Mouse (Mus musculus): Measurements from ENCODE around the gene Nob1.

The Nob1 gene

DNA sequence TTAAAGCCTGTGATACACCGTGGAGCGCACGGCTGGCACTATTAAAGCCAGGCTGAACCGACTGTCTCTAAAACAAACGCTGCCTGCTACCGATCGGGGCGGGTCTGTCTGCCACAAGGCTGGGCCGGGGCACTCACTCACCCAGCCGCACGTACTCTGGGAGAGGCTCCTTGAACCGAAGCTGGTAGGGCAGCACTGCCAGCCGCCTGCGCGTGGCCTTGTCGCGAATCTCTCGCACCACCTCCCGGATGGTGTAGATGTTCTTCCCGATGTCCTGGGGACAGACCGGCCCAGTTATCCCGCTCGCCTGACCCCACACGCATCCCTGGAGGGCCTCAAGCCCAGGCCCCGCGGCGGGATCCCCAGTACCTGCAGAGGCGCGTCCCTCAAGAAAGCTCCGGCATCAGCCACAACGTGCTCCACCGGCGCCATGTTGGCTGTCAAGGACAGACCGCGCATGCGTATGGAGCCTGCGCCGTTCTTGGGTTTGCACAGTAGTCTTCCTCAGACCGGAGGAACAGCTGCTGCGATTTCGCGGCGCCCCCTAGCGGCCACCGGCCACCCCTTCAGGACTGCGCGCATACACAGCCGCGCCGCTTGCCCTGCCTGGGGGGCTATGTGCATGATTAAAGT lies at the start of gene Nob1:
Gene Nob1 (minus strand): TSS at position 455 of the 633 bp plus-strand sequence.
- peak; percentile 97 to 98 for DNase-seq (ENCODE audit: low spot score in 2 of 2)

DNA sequence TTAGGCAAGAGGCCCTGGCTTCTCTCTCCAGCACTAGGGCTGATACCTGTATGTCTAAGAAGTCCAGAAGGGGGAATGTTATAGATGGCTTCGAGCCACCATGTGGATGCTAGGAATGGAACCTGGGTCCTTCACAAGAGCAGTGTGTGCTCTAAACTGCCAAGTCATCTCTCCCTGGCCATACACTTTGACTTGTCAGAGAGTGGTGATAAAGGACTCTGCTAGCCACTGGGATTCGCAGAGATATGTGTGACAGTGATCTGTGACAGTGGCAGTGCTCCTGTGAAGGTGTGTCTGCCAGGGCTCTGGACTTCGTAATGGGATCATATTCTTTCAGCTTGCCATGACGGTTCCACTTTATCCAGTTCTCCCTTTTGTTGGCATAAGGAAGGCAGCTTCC lies 48.5 kb upstream of the Nob1 start:
- no peak for DNase-seq (ENCODE audit: low spot score in 2 of 2)

DNA sequence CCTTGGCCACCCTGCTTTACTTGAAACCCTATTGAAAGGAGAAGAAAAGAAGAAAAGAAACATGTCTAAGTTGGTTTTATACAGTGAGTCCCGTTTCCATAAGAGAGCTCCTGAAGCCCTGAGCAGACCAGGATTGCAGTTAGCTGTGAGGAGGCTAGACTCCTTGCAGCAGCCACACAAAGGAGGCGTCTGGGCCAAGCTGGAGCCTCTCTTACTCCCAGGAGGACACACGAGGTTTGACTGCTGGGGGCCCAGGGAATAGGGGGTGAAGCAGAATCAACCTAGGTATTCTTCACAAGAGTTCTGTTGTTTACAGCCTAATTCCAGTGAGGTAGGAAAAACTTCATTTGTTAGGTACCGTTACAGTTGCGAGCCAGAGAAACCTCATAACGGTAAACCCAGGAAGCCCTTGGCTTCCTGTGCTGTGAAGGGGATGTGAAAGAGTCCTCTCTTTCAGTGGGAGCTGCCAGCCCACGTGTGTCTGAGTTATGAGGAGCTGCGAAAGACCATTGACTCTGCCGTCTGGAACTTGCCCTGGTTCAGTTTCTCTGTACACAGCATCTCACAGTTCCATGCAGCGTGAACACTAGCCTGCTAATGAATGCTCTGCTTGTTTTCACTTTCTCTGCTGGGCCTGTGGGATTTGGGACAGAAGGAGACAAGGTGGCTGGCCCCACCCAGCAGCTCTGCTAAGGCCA lies 47.7 kb upstream of the Nob1 start:
- DNase-seq (ENCODE audit: low spot score in 2 of 2) = no peak

DNA sequence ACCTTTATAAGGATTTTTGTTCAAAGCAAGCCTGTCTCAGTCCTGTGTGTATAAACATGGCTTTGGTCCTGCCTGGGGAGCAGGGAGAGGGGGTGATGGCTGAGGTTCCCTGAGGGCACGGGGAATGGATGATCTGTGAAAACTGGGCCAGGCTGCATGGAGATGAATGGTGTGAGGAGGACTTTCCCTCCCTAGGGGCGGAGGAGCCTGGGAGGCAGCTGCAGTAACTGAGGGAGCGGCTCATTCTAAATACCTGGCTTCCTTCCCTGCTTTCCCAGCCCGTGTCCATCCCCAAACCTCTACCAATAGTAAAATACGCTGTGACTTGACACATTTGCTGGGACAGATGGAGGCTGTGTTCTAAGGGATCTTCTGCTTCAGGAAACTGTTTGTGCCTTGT lies 45.5 kb upstream of the Nob1 start:
- DNase-seq (ENCODE audit: low spot score in 2 of 2) = no peak

DNA sequence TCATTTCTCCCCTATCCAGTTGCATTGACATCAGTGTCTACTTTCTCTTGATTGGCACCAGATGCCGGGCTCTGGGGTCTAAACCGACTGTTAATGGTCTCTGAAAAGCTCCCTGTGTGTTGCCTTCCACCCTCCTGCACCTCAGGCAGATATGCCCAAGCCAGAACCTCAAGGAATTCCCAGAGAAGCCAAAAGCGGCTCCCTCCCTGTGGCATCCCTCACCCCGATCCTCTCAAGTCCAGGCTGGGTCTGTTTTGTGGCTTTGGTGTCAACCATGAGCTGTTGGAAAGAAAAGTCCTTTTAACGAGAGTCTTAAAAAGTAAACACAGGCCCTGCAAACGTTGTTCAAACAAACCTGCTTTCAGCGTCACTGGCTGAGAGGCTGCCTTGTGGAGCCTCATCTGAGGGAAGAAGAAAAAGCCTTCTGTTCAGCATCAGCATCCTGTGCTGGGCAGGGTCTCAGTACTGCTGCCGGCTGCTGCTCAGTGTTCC lies 44.0 kb upstream of the Nob1 start:
- DNase-seq (ENCODE audit: low spot score in 2 of 2) = no peak

DNA sequence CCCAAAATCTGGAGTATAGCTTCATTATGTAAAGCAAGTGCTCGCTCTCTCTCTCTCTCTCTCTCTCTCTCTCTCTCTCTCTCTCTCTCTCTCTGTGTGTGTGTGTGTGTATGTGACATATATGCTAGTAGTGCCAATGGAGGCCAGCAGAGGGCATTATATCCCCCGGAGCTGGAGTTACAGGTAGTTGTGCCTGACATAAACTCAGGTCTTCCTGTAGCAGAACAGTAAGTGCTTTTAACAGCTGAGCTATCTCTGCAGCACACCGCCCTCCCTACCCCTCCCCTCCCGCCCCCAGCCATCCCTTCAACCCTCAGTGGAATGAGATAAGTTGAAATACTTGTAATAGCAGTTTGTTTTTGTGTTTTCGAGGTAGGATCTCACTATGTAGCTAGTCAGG lies 41.8 kb upstream of the Nob1 start:
- no peak for DNase-seq (ENCODE audit: low spot score in 2 of 2)

DNA sequence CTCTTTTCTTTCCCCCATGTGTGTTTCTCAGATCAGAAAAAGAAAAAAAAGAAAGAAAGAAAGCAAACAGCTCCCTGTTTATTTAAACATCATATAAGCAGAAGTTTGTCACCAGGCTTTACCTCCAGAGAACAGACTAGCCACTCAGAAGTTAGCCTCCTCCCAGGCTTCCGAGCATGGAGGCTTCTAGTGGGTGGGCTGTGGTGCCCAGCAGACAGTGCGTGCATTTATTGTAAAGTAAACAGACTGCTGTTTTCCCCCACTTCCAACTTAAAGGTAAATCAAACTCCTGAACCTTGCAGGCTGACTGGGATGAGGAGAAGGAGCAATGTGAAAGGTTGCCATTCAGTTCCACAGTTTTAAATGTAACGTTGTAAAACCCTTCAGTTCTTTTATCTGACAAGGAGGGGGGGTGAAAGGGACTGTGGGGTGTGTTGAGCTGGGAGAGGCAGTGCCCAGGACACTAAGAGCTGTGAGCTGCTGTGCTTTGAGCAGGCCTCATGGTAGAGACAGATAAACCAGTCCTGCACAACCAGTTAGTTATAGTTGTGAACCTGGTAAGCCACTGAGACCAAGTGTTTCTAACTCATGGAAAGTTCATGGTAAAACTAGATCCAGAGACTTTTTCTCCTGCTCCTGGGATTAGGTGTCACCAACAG lies 40.6 kb upstream of the Nob1 start:
- DNase-seq (ENCODE audit: low spot score in 2 of 2) = no peak

DNA sequence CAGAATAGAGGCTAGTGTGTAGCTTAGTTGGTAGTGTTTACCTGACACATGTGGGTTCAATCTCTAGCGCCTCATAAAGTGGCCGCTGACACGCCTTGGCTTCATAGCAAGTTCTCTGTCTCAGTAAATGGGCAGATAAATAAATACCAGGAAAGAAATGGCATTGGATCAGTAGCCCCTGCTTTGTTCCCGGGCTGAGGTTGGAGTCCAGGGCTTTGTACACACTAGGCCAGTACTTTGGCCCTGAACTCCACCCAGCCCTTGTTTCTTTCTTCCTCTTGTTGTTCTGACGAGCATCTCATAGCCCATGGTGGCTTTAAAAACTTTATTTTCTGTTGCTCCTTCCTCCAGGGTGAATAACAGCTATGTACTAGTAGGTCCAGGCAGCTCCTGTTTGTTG lies 37.6 kb upstream of the Nob1 start:
- DNase-seq (ENCODE audit: low spot score in 2 of 2) = no peak

DNA sequence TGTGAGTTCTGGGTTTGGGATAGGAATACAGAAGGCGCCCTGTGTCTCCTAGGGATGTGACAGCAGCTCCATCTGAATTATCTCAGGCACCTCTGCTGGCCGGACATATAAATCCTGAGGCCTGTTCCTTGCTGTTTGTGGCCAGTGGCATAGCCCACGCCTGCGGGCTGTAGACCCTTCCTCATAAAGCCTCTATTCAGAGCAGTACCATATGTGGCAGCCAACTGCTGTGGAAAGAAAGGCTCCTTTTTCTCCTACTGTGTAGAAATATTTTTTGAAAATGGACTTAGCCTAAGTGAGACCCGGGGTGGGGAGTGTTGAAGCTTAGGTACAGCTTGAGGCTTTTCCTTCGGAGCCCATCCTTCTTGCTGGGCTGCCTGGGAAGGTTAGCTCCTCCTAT lies 33.4 kb upstream of the Nob1 start:
- DNase-seq (ENCODE audit: low spot score in 2 of 2) = no peak

DNA sequence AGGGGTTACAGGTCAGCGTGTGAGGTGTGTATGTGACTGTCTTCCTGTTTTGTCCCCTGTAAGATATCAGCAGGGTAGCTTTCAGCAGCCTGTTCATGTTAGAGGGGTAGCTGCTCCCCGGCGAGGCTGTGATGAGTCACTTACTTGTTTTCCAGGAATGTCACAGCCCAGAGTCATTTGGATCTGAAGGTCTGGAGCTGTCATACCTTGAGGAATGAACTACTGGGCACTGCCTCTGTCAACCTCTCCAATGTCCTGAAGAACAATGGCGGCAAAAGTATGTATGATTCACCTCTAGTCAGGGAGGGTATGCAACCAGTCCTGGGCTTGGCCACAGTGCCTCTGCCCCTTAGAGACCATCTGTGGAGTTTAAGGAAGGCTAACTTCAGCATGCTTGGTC lies 32.9 kb upstream of the Nob1 start:
- no peak for DNase-seq (ENCODE audit: low spot score in 2 of 2)

DNA sequence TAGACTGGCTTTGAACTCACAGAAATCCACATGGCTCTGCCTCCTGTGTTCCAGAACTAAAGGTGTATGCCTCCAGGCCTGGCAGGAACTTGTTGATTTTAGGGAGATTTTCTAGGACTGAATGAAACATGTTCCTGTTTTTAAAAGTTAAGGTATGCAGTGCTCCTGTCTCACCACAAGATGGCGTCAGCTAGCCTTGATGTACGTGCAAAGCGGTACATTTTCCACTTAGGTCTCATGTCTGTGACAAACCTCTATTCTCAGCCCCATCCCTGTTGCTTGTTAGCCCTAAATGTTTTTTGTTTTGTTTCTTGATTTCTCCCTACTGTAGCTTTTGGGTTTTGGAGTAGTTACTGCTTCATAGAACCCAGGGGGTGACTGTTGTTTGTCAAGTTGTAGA lies 30.4 kb upstream of the Nob1 start:
- DNase-seq (ENCODE audit: low spot score in 2 of 2) = peak in 1 of 2 experiments; percentile 21

DNA sequence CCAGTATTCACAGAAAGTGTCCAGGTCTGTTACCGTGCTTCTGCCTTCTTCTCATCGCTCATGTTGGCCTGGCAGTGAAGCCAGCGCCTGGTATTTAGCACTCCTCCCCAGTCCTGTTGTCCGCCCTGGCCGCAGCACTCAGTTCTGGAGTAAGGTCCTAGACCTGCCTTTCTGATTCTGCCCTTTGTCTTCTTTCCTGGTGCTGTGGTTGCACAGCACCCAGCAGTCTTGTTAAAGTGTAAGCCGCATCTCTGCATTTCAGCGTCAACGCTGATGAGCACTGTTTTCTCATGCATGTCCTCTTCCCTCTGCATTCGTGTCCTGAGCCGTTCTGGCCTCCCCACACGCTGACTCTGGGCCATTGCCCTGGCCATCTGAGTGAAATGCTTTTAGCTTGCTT lies 28.5 kb upstream of the Nob1 start:
- no peak for DNase-seq (ENCODE audit: low spot score in 2 of 2)

DNA sequence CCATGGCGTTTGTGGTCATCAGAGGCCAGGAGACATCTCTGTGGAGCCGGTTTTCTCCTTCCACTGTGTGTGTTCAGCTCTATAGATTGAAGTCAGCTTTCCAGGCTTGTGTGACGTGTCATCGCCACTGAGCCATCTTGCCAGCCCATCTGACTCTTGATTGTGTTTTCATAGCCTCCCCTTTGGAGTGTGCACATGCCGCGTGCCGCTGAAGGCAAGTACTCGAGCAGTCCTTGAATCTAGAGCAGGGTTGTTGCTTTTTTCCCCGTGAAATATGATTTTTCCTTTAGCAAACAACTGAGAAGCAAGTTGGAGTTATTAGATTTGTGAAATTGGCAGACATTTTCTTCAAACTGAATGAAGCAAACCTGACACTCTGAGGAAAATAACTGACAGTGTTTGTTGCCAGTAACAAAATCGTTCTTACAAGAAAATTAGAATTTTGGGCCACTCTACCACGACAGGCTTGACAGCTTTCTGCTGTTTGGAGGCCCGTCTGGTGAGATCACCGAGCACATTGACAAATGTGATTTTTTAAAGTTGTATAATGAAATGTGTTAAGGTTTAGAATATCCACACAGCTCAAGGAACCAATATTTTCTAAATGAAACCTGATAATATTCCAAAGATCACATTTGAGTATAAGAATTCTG lies 26.7 kb upstream of the Nob1 start:
- no peak for DNase-seq (ENCODE audit: low spot score in 2 of 2)

DNA sequence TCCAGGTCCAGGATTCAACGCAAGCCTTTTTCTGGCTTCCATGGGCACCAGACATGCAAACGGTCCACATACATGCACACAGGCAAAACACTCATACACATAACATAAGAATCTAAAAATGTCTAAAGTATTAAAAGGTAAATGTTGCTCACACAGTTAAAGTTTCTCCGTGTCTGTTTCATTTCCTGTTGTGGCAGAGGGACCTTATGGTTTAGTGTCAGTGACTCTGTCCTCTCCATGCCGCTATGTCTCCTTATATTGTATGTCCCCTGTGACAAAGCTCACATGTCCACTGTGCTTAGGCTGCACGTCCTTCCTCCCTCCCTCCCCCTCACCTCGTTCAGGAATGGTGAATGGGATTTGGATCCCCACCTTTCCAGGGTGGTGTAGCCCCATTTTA lies 24.8 kb upstream of the Nob1 start:
- DNase-seq (ENCODE audit: low spot score in 2 of 2) = no peak

DNA sequence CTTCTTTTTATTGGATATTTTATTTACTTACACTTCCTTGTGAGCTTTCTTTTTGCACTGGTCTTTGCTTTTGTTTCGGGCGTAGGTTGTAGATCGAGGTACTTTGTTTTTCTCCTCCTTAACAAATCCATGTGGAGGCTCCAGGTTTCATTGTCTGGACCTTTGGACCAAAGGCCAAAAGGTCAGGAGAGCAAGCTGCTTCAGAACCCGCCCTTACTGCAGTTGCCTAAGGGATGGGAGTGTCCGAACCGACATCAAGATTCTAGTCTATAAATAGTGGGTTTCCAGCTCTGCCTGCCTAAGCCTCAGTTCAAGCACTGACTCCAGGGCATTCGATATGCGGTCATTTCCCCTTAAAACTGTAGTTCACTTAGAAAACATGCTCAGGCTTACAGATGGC lies 24.3 kb upstream of the Nob1 start:
- DNase-seq (ENCODE audit: low spot score in 2 of 2) = no peak

DNA sequence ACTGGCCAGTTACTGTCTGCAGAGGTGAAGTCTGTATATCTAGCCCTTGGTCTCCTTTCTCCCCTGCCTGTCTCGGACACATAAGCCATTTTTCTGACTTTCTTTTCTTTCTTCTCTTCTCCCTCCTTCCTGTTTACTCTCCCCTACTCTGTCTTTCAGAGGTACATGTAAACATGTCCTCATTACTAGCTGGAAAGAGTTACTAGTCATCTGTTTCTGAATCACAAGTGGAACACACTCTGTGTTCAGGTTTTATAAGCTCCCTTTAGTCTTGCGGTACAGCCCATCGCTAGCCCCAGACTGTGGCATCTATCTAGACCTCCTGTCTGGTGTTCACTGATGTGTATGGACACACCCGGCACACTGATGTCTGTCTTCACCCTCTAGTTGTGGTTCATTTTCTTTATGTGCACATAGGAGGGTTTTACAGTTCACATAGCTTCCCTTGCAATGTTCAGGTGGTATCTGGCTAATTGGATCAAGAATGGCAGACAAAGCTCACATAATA lies 23.6 kb upstream of the Nob1 start:
- DNase-seq (ENCODE audit: low spot score in 2 of 2) = no peak

DNA sequence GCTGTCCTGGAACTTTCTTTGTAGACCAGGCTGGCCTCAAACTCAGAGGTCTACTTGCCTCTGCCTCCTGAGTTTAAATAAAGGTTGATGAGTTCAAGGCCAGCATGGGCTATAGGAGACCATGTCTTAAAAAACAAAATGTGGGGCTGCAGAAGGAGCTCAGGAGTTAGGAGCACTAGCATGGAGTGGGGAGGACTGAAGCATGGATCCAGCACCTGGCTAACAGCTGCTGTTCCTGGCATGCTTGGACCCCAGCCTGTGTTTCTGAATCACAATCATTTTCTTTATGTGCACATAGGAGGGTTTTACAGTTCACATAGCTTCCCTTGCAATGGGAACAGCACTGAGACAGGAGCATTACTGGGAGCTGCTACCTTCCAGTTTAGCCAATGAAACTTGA lies 22.9 kb upstream of the Nob1 start:
- no peak for DNase-seq (ENCODE audit: low spot score in 2 of 2)

DNA sequence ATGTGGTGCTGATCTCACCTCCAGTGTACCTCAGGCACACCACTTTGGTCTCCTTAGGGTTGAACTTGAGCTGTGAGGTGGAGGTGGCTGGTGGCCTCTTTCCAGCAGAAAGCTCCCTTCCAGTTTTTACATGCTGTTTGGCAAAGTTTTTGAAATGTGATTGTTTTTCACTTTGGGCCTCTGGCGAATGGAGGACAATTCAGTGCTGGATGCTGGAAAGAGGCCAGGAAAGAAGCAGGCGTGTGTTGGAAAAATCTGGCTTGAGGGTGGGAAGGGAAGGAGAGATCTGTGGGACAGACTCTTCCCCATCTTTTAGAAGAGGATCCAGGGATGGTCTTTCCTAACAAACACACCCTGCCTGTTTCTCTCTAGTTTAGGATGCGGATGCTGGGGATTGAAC lies 19.8 kb upstream of the Nob1 start:
- DNase-seq (ENCODE audit: low spot score in 2 of 2) = no peak

DNA sequence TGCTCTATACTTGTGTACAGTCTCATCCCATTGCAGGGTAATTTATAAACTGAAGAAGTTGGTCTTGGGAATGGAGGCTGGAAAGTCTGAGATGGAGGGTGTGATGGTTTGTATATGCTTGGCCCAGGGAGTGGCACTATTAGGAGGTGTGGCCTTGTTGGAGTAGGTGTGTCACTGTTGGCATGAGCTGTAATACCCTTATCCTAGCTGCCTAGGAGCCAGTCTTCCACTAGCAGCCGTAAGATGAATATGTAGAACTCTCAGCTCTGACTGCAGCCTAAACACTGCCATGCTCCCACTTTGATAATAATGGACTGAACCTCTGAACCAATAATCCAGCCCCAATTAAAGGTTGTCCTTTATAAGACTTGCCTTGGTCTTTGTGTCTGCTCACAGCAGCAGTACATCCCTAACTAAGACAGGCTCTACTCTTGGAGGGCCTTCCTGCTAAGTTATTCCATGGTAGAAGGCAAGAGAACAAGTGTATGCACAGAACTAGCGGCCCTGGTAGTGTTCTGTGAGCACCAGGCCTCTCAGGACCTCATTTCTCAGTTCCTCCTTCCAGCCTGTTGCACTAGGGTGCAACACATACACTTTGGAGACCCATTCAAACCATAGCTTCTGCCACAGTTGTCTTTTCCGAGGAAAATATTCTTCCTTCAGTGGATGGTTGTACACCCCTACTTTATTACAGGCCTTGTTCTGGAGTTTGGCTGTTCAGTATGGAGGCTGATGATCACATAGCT lies 15.2 kb upstream of the Nob1 start:
- DNase-seq (ENCODE audit: low spot score in 2 of 2) = no peak

DNA sequence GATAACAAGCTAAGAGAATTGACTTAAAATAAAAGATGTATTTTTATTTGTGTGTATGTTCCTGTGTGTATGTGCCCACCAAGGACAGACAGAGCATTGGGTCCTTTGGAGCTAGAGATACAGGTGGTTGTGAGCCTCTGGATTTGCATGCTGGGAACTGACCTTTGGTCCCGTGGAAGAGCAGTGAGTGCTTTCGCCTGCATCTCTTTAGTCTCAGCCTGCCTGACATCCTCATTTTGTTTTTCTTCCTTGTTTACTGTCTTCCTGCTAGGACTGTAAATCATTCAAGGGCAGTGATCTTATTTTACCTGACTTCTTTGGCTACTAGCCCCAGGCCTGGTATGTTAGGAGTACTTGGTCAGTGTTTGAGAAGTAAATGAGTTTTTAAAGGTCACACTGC lies 12.9 kb upstream of the Nob1 start:
- DNase-seq (ENCODE audit: low spot score in 2 of 2) = no peak

DNA sequence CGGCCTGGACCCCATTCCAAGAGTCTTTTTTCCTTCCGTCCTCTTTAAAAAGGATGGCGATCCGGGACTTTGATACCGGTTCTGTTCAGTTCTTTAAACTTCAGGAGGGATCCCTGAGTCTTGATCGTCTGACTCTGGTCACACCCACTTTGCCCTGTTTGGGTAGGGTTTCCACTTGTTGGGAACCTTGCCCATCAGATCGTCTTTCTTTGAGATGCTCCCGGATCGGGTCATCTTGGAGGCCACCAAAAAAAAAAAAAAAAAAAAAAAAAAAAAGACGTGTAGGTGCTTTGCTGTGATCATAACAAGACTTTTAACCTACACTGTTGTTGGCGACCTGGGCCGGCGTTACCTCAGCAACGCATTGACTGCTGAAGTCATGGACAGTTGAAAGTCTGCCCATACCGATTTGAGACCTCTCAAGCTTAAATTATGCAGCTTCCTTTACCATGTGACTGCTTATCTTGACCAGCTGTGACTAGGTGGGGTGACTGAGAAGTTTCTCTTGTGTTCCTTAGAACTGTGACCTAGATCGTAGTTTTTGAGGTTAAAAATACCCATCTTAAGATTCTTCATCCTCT lies 12.1 kb upstream of the Nob1 start:
- DNase-seq (ENCODE audit: low spot score in 2 of 2) = no peak
